Mouse (Mus musculus) heart, postnatal 0 days (tissue): ENCODE data around the gene Slc25a45.

Experiments used
- CTCF ChIP-seq: IDR thresholded peaks from 2 replicates; pipeline ENCODE4 v1.5.1; 2016; ENCODE audit warnings: antibody characterized with exemption, control low read depth, low read depth
- EP300 ChIP-seq: IDR thresholded peaks from 2 replicates; pipeline ENCODE4 v1.6.1; 2016; ENCODE audit warnings: antibody characterized with exemption, low read depth

- no peak for TF ChIP-seq CTCF
- no peak for TF ChIP-seq EP300
These were observed 46.8 kb upstream of the Slc25a45 start for GRCm38 (mm10) chr19:5830776-5831175.
